Mouse (Mus musculus): ENCODE results near the gene Ablim1.

Gene Ablim1

GRCm38 (mm10) chr19:57256666-57257065 lies 58.1 kb downstream of the Ablim1 start:
- DNase-seq (ENCODE audit: low spot score), result no peak

DNA sequence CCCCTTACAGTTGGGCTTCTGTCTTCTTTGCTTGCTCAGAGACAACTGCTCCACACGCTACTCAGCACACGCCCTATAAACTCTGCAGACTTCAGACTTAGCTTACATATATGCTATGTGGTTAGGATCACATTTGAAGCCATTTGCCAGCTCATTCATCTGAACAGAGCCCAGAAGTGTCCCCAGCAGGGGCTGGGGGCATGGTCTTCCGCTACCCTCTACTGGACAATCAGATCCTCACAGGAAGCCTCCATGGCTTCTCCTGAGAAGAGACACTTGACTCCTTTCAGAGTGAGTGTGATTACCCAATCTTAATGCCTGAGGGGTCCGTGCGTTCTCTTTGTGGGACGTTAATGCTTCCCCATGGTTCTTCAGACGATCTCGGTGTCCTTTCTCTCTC lies 59.6 kb downstream of the Ablim1 start:
- no peak for DNase-seq (ENCODE audit: low spot score)

DNA sequence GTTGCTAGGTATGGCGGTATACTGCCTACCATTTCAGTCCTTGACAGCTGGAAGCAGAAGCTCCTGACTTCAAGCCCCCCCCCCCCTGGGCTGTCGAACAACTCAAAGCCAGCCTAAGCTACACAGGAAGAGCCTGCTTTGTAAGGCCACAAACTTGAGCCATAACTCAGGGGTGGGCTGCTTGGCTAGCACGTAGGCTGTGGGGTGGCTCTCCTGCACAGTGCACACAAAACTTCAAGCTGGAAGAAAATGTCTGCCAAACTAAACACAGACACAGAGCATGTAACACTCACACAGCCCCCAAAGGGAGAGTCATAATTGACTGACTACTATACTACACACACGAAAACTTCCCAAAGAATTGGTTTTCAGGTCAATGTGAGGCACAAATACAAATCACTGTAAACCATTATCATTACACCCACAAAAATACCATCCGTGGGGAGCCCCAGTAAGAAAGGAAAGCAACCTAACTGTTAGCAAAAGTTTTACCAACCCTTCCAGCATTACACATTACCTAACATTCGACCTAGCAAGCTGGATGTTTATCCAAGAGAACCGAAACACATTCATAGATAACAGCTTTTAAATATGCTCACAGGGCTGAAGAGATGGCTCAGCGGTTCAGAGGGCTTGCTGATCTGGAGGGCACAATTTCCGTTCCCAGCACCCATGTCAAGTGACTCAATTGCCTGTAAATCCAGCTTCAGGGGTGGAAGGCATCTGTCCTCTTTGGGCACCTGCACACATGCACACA lies 61.8 kb downstream of the Ablim1 start:
- DNase-seq (ENCODE audit: low spot score), result no peak

- no peak for DNase-seq (ENCODE audit: low spot score)
Measured at GRCm38 (mm10) chr19:57248781-57249180, 65.9 kb downstream of the Ablim1 start.

- DNase-seq (ENCODE audit: low spot score), result no peak
Measured at GRCm38 (mm10) chr19:57247221-57247620, 67.5 kb downstream of the Ablim1 start.

DNA sequence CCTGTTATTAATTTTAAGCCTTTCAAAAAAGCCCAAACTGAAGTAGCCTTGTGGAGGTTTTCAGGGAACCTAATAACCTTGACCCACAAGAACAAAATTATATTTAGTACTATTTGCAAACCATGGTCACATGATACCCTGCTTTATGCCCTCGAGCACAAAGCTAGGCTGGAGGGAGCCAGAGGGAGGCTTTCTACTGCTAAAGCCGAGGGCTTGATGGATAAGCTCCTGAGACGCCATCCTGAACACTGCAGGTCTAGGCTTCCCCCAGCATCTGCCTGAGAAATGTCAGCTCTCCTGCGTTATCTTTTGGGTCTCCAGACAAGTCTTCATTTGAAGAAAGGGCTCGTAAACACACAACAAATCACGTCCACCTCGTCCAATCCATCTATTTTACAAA lies 70.4 kb downstream of the Ablim1 start:
- no peak for DNase-seq (ENCODE audit: low spot score)

GRCm38 (mm10) chr19:57243606-57244005 lies 71.1 kb downstream of the Ablim1 start:
- DNase-seq (ENCODE audit: low spot score), result no peak

- no peak for DNase-seq (ENCODE audit: low spot score)
Measured at GRCm38 (mm10) chr19:57243191-57243590, 71.5 kb downstream of the Ablim1 start.

GRCm38 (mm10) chr19:57241363-57242192 lies 73.1 kb downstream of the Ablim1 start:
- DNase-seq (ENCODE audit: low spot score), result no peak

DNA sequence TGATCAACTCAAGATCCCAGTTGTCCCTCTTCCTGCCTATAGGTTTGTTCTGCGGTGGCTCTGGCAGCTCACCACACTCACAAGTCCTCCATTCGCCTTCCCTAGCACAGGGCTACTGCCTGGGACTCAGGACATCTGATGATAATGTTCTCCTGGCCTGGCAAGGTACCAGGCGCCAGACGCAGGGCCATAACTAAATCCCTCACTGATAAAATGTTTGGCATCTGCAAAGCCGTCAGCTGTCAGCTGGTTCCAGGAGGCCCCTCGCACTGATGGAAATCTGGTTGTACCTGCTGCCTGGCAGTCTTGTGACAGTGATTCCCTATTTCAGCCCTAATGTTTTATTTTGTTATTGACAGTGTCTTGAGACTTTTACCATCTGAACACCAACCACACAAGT lies 74.5 kb downstream of the Ablim1 start:
- no peak for DNase-seq (ENCODE audit: low spot score)

- peak; percentile 59 for DNase-seq (ENCODE audit: low spot score)
Measured at GRCm38 (mm10) chr19:57239176-57239784, 75.4 kb downstream of the Ablim1 start.

GRCm38 (mm10) chr19:57238461-57238860 lies 76.3 kb downstream of the Ablim1 start:
- no peak for DNase-seq (ENCODE audit: low spot score)

- DNase-seq (ENCODE audit: low spot score), result no peak
Measured at GRCm38 (mm10) chr19:57237534-57237933, 77.2 kb downstream of the Ablim1 start.

- DNase-seq (ENCODE audit: low spot score), result no peak
Measured at GRCm38 (mm10) chr19:57236647-57237046, 78.1 kb downstream of the Ablim1 start.

DNA sequence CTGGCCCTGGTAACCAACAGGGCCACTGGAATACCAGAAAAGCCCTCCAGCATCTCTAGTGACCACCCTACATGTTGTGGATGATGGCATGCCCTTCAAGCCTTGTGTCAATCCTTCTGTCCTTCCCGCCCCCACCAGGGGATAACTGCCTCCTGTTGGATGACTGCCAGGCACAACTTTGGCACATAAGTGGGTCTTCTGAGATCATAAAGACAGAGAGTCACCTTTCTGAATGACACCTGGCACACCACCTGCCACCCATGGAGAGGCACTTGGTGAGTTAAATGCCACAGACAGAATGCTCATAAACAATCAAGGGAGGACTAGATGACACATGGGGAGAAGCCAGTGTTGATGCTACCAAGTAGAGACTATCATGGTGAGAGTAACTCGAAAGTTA lies 78.8 kb downstream of the Ablim1 start:
- DNase-seq (ENCODE audit: low spot score), result no peak

DNA sequence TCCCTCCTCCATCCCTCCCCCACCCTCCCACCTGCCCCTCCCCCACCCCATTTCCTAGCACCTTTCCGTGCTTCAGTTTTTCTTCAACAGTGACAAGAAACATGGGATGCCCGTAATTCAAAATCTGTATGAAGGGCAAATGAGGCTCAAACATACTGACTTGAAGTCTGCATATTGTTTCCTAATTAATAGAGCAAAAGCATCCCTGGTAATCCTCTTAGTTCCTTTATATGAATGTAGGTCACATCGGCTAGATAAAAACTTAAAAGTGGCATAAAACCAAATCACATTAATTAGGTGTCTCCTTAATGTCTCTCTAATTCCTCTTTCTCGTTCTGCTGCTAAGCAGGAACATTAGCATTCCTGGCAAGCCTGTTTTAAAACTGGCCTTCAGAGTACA lies 83.7 kb downstream of the Ablim1 start:
- no peak for DNase-seq (ENCODE audit: low spot score)

GRCm38 (mm10) chr19:57229161-57229560 lies 85.6 kb downstream of the Ablim1 start:
- DNase-seq (ENCODE audit: low spot score), result no peak

DNA sequence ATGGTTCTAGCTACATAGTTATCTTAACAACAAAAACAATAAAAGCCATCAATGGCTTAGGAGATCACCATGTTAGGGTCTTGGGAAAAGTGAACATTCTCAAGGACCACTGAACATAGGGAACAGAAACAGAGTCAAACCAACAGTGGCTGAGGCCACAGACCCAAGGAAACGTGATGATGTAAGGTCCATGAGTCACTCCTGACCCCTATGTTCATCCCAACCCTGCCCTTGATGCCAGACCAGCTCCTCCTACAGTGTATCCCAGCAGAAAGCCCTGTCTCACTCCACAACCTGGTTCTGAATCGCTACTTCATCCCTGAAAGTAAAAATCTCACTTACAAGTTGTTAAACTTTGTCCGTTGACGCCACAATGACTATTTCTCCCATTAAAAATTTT lies 86.1 kb downstream of the Ablim1 start:
- no peak for DNase-seq (ENCODE audit: low spot score)

GRCm38 (mm10) chr19:57224390-57224789 lies 90.3 kb downstream of the Ablim1 start:
- DNase-seq (ENCODE audit: low spot score), result no peak

DNA sequence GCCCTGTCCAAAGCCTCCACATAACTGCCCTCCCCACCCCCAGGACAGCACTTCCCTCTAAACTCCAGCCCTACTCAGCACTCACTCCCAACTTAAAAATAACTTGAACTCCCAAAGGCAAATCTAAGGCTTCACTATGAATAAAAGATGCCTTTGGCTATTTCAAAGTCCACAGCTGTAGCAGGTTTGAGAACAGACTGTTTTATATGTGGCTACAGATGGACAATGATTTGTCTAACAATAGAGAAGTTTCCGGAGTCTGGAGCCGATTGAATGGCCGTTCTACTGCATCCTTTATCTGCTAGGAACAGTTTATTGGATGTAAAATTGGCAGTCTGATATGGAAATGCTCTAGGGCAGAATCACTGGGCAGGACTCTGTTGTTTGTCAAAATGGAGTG lies 91.0 kb downstream of the Ablim1 start:
- no peak for DNase-seq (ENCODE audit: low spot score)

GRCm38 (mm10) chr19:57222657-57223056 lies 92.1 kb downstream of the Ablim1 start:
- no peak for DNase-seq (ENCODE audit: low spot score)

GRCm38 (mm10) chr19:57221684-57222235 lies 93.0 kb downstream of the Ablim1 start:
- DNase-seq (ENCODE audit: low spot score), result no peak

- no peak for DNase-seq (ENCODE audit: low spot score)
Measured at GRCm38 (mm10) chr19:57219758-57220157, 95.0 kb downstream of the Ablim1 start.

All from layer of hippocampus, adult 11-12 months (tissue).